Mouse (Mus musculus) small intestine, adult 2 months (tissue): ENCODE measurements around the gene Cd164. TPM values are rescaled to one million over a fixed set of nuclear protein-coding genes. Genes with fewer than 3 reads are reported as not detected.

Experiments
- H3K27ac ChIP-seq: fragments of 200-500 bp; 2 replicates; pipeline ENCODE4 v1.5.1; 2012; ENCODE audit warnings: low read depth, low read length, control low read depth, inconsistent platforms; ENCODE audit not compliant: insufficient read depth
- H3K27me3 ChIP-seq: fragments of 200-500 bp; 2 replicates; pipeline ENCODE4 v1.6.1; 2012; ENCODE audit warnings: mild to moderate bottlenecking, moderate library complexity, low read length, inconsistent platforms; ENCODE audit not compliant: control insufficient read depth, insufficient read depth
- H3K36me3 ChIP-seq: fragments of 200-500 bp; 2 replicates; pipeline ENCODE4 v1.6.1; 2012; ENCODE audit warnings: mild to moderate bottlenecking, low read length, control low read depth, inconsistent platforms; ENCODE audit not compliant: control insufficient read depth, insufficient read depth
- H3K4me1 ChIP-seq: fragments of 200-500 bp; 2 replicates; pipeline ENCODE4 v1.6.1; 2012; ENCODE audit warnings: low read length, inconsistent platforms, mixed read lengths; ENCODE audit not compliant: control insufficient read depth, insufficient read depth, insufficient read length
- H3K4me3 ChIP-seq: fragments of 200-500 bp; 2 replicates; pipeline ENCODE4 v1.5.1; 2012; ENCODE audit warnings: low read depth, mild to moderate bottlenecking, control low read depth, inconsistent platforms, low read length, moderate library complexity
- CTCF ChIP-seq: fragments of 200-500 bp; IDR thresholded peaks from 2 replicates; pipeline ENCODE4 v1.5.1; 2012; ENCODE audit warnings: low read depth, mild to moderate bottlenecking, control low read depth, inconsistent platforms, low read length, moderate library complexity, mixed read lengths; ENCODE audit not compliant: insufficient replicate concordance, insufficient read length; ENCODE audit errors: extremely low read depth
- POLR2A ChIP-seq: fragments of 200-500 bp; IDR thresholded peaks from 2 replicates; pipeline ENCODE4 v1.6.1; 2012; ENCODE audit warnings: low read depth, mild to moderate bottlenecking, control low read depth, inconsistent platforms, low read length, moderate library complexity
- WGBS: fragments of 180-500 bp; shearing (Covaris S2); methylation state at CpG from one replicate; pipeline ENCODE4 v1.1.7; 2018; 5-methylcytosine and 5-hydroxymethylcytosine counted together
- polyA plus RNA-seq: library from polyadenylated mRNA; depleted of rRNA; stranded (reverse); fragments of >200 nt; gene quantifications from 2 replicates; pipeline ENCODE4 v1.2.3, GENCODE M21; 2012

Cd164 gene
- polyA plus RNA-seq, 1 experiment, result 81.6 TPM

GRCm38 (mm10) chr10:41519640-41520409 lies 611 bp downstream of the Cd164 start:
- no peaks in the 10 kb centered on the region for H3K27me3 ChIP-seq
- WGBS, result under 1% methylated on average over 65 of the region's 65 CpGs
- peaks cover 8% of the 10 kb centered on the region; the same call in 1 of the 2 replicates for H3K4me1 ChIP-seq
- H3K36me3 ChIP-seq, result peaks cover 5% of the 10 kb centered on the region
- TF ChIP-seq CTCF, result no peak
- TF ChIP-seq POLR2A, result no peak; the same call in 1 of the 2 replicates
- H3K27ac ChIP-seq, result peak overlapping the region; percentile 89
- peak overlapping the region; percentile 81 for H3K4me3 ChIP-seq

GRCm38 (mm10) chr10:41520410-41520673 lies 1.1 kb downstream of the Cd164 start:
- 0 out of 2 replicates have a peak overlapping the region, but pooled peaks have one; percentile 89 for H3K27ac ChIP-seq
- 1% methylated on average over 5 of the region's 5 CpGs for WGBS

GRCm38 (mm10) chr10:41523386-41523785 lies 4.2 kb downstream of the Cd164 start:
- TF ChIP-seq CTCF, result no peak
- TF ChIP-seq POLR2A, result no peak
- 57% methylated on average over 3 of the region's 3 CpGs for WGBS
- H3K4me3 ChIP-seq, result no peak overlapping the region
- peaks cover 8% of the 10 kb centered on the region; the same call in 1 of the 2 replicates for H3K4me1 ChIP-seq
- H3K27ac ChIP-seq, result 0 out of 2 replicates have a peak overlapping the region, but pooled peaks have one; percentile 6
- no peaks in the 10 kb centered on the region for H3K27me3 ChIP-seq
- peaks cover 25% of the 10 kb centered on the region for H3K36me3 ChIP-seq

More at GRCm38 (mm10) chr10:41520410-41520673, 1.1 kb downstream of the Cd164 start:
- Histone ChIP-seq H3K27me3 (no peaks in the 10 kb centered on the region), H3K4me3 (peak overlapping the region; percentile 81; the same call in 1 of the 2 replicates), H3K36me3 (peaks cover 6% of the 10 kb centered on the region), H3K4me1 (peaks cover 8% of the 10 kb centered on the region; the same call in 1 of the 2 replicates)
- no peak for TF ChIP-seq POLR2A
- TF ChIP-seq CTCF, result no peak

- H3K4me3 ChIP-seq, result no peak overlapping the region
- H3K27me3 ChIP-seq, result no peaks in the 10 kb centered on the region
- TF ChIP-seq CTCF, result no peak
- TF ChIP-seq POLR2A, result no peak
- H3K4me1 ChIP-seq, result peaks cover 8% of the 10 kb centered on the region; the same call in 1 of the 2 replicates
- peaks cover 42% of the 10 kb centered on the region for H3K36me3 ChIP-seq
- 69% methylated on average over 1 of the region's 1 CpGs for WGBS
- H3K27ac ChIP-seq, result no peak overlapping the region
Observed at GRCm38 (mm10) chr10:41525696-41526095, 6.5 kb downstream of the Cd164 start.

GRCm38 (mm10) chr10:41529972-41530371 lies 10.8 kb downstream of the Cd164 start:
- peaks cover 57% of the 10 kb centered on the region for H3K36me3 ChIP-seq
- 84% methylated on average over 5 of the region's 5 CpGs for WGBS
- no peaks in the 10 kb centered on the region for H3K4me1 ChIP-seq
- H3K4me3 ChIP-seq, result no peak overlapping the region
- TF ChIP-seq POLR2A (no peak), CTCF (no peak)
- H3K27ac ChIP-seq, result no peak overlapping the region
- H3K27me3 ChIP-seq, result no peaks in the 10 kb centered on the region

GRCm38 (mm10) chr10:41535991-41536390 lies 16.8 kb downstream of the Cd164 start:
- TF ChIP-seq POLR2A, result no peak
- TF ChIP-seq CTCF, result no peak
- H3K27me3 ChIP-seq, result no peaks in the 10 kb centered on the region
- peaks cover 20% of the 10 kb centered on the region for H3K36me3 ChIP-seq
- WGBS, result 88% methylated on average over 2 of the region's 2 CpGs
- H3K4me1 ChIP-seq, result no peaks in the 10 kb centered on the region
- no peak overlapping the region for H3K4me3 ChIP-seq
- H3K27ac ChIP-seq, result no peak overlapping the region

GRCm38 (mm10) chr10:41536714-41537113 lies 17.5 kb downstream of the Cd164 start:
- no peak overlapping the region for H3K4me3 ChIP-seq
- H3K4me1 ChIP-seq, result no peaks in the 10 kb centered on the region
- 72% methylated on average over 1 of the region's 1 CpGs for WGBS
- TF ChIP-seq CTCF (no peak), POLR2A (no peak)
- no peak overlapping the region for H3K27ac ChIP-seq
- no peaks in the 10 kb centered on the region for H3K27me3 ChIP-seq
- peaks cover 16% of the 10 kb centered on the region for H3K36me3 ChIP-seq
